Mouse (Mus musculus) E14TG2a.4 (cell line): ENCODE data around the gene Coa7.

ENCODE experiments used
- H3K27me3 ChIP-seq: 2 replicates; pipeline ENCODE4 v1.6.1; 2014; ENCODE audit warnings: low read length, control low read depth; ENCODE audit not compliant: insufficient read depth
- H3K36me3 ChIP-seq: 2 replicates; pipeline ENCODE4 v1.6.1; 2014; ENCODE audit warnings: low read length, control low read depth; ENCODE audit not compliant: insufficient read depth
- H3K4me1 ChIP-seq: replicated peaks from 2 replicates; pipeline ENCODE4 v1.6.1; 2014; ENCODE audit warnings: low read depth, low read length, control low read depth
- H3K4me3 ChIP-seq: replicated peaks from 2 replicates; pipeline ENCODE4 v1.5.1; 2014; ENCODE audit warnings: mild to moderate bottlenecking, low read length
- H3K9me3 ChIP-seq: 2 replicates; pipeline ENCODE4 v1.6.1; 2014; ENCODE audit warnings: low read length, control low read depth
- CTCF ChIP-seq: conservative IDR thresholded peaks from 2 replicates; pipeline ENCODE4 v1.5.1; 2014; ENCODE audit warnings: low read length
- NANOG ChIP-seq: IDR thresholded peaks from 2 replicates; pipeline ENCODE4 v1.6.1; 2014; ENCODE audit warnings: borderline replicate concordance, low read length, mixed read lengths
- POU5F1 ChIP-seq: IDR thresholded peaks from 2 replicates; pipeline ENCODE4 v1.6.1; 2014; ENCODE audit warnings: low read length, borderline replicate concordance

Coa7 gene

DNA sequence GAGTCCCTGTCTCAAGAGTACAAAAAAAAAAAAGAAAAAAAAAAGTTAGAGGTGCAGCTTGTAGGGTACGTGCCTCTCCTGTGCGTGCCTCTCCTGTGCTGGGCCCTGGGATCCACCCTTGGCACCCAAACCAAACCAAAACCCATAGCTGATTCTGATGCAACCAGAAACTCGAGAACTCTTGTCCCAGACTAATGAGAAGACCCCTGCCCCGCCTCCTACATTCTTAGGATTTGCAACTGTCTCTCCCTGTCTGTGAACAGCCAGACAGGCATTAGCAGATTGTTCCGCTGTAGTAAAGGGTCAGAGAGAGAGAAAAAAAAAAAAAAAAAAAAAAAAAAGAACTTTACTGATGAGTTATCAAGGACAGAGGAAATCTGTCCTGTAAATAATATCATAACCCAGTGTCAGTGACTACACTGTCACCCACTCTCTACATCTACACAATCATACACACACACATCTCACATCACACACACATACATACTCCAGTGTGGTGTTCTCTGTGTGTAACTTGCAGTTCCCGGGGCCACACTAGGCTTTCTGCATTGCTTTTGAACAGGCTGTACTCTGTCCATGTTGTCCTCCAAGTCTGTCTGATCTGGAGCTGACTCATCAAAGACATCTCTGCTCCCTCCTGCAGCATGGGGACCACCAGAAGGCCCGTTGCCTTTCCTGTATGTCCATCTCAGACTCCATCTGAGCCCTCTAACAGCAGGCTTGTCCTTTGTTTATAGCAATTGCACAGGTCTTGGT is 35.6 kb downstream of the Coa7 start:
- peak overlapping the region; percentile 60 for H3K4me3 ChIP-seq
- no peaks in the 10 kb centered on the region for H3K36me3 ChIP-seq
- H3K4me1 ChIP-seq = peaks cover 81% of the 10 kb centered on the region
- H3K9me3 ChIP-seq = no peaks in the 10 kb centered on the region
- no peak for TF ChIP-seq CTCF
- TF ChIP-seq POU5F1 = no peak
- TF ChIP-seq NANOG = no peak
- H3K27me3 ChIP-seq = no peaks in the 10 kb centered on the region

DNA sequence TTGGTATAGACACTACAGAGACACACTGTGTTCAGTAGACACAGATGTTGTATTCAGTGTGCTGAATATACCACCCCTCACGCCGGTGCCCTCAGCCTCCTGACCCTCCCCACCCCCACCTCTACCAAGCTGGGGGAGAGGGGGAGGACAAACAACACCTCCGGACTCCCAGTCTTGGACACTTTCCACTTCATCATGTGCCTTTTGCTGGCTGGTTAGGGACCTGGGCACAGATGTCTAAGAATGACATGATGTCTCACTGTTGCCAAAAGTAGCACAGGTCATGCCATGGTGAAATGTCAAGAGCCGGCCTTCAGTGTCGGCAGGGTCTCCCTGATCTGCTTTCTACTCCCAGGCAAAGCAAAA is 36.2 kb downstream of the Coa7 start:
- TF ChIP-seq CTCF (no peak), POU5F1 (no peak), NANOG (no peak)

DNA sequence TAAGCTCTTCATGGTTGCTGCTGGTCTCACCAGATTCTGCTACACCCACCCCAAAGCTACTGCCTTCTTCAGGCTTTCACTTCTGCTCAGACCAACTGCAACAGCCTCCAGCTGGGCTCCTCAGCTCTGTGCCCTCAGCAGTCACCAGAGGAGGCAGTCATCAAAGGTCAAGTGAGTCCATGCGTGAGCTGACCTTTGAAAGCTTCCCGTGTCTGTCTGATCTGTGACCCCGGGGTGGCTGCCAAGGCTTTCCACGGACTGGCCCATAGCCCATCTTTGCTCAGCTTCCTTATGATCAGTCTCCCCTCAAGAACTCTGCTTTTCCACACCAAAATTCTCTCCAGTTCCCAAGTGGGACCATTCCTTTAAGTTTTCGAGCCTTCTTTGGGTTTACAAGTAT is 41.3 kb downstream of the Coa7 start:
- Histone ChIP-seq H3K36me3 (no peaks in the 10 kb centered on the region), H3K4me1 (peaks cover 47% of the 10 kb centered on the region), H3K9me3 (no peaks in the 10 kb centered on the region), H3K27me3 (peaks cover 2% of the 10 kb centered on the region; the same call in 1 of the 2 replicates), H3K4me3 (no peak overlapping the region)
- TF ChIP-seq CTCF (no peak), NANOG (no peak), POU5F1 (no peak)

More for the DNA sequence above, 36.2 kb downstream of the Coa7 start:
- no peaks in the 10 kb centered on the region for H3K36me3 ChIP-seq
- H3K4me3 ChIP-seq = peak overlapping the region; percentile 35; the same call in 1 of the 2 replicates
- H3K9me3 ChIP-seq = no peaks in the 10 kb centered on the region
- H3K4me1 ChIP-seq = peaks cover 79% of the 10 kb centered on the region
- H3K27me3 ChIP-seq = no peaks in the 10 kb centered on the region

DNA sequence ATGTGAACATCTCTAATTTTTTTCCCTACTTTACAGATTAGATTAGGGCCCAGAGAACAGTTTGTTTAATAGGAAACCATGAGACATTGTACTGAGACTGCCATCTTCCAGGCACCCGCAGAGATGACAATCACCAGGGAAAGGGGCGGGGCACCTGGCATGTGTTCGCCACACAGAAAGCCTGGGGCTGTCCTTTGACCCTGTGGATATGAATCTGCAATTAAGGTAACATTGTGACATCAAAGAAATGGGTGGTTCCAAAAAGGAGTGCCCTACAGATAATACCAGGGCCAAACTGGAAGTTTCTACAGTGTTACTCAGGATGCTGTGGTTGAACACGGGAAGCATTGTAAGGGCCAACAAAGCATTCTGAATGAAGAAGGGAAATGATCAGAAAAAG is 42.5 kb downstream of the Coa7 start:
- Histone ChIP-seq H3K27me3 (peaks cover 2% of the 10 kb centered on the region; the same call in 1 of the 2 replicates), H3K9me3 (no peaks in the 10 kb centered on the region), H3K4me1 (peaks cover 38% of the 10 kb centered on the region), H3K4me3 (no peak overlapping the region), H3K36me3 (no peaks in the 10 kb centered on the region)
- TF ChIP-seq POU5F1 (no peak), CTCF (no peak), NANOG (no peak)

DNA sequence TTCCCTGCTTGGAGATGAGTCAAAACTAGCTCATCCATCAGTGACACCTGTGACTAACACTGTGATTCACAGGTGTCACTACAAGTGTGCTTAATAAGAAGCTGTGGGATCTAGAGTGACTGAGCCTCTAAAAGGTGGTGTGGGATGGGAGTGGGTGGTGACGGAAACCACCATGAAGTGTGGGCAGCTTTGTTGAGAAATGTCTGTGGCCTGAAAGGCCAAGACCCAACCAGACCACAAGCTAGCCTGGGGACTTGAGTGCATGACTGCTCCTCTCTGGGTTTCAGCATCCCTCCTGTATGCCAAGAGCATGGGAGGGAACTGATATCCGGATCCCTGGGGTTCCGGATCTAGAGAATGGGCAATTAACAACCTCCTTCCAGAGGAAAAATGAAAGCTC is 43.5 kb downstream of the Coa7 start:
- Histone ChIP-seq H3K4me1 (peaks cover 46% of the 10 kb centered on the region), H3K36me3 (no peaks in the 10 kb centered on the region), H3K9me3 (no peaks in the 10 kb centered on the region), H3K27me3 (peaks cover 2% of the 10 kb centered on the region; the same call in 1 of the 2 replicates), H3K4me3 (no peak overlapping the region)
- TF ChIP-seq POU5F1 = no peak
- no peak for TF ChIP-seq NANOG
- no peak for TF ChIP-seq CTCF

DNA sequence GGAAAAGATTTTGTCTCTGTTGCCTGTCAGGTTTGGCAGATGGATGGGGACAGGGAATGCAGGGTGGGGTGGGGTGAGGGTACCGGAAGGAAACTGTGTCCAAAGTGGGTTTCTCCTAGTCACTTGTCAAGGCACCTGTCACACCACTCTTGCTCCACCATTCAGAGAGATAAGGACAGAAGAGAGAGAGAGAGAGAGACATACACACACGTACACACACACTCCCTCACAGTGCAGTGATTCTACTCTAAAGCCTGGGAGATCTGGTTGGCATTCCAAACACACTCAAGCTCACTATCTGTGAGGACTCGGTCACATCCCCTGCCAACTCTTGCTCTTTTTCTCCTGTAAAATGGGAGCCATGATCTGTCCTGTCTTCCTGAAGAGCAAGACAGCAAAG is 44.2 kb downstream of the Coa7 start:
- Histone ChIP-seq H3K4me1 (peaks cover 46% of the 10 kb centered on the region), H3K27me3 (peaks cover 2% of the 10 kb centered on the region; the same call in 1 of the 2 replicates), H3K36me3 (no peaks in the 10 kb centered on the region), H3K4me3 (no peak overlapping the region), H3K9me3 (no peaks in the 10 kb centered on the region)
- TF ChIP-seq POU5F1 = no peak
- TF ChIP-seq CTCF = no peak
- TF ChIP-seq NANOG = no peak

DNA sequence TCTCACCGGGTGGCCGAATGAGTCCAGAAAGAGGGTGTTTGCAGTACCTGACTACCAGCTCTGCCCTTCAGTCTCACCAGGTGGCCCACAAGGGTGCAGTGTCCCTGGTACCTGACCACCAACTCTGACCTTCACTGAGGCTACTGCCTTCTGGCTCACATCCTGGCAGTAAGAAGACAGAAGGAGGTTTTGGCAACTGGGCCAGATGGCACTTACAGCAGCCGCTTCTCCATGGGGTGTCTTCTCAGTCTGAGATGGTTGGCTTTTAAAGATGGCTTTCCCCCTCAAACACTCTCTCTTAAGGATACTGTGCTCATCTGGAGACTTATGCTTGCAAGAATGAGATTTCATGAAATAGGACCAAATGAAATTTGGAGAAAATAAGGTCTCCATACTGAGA is 51.5 kb downstream of the Coa7 start:
- Histone ChIP-seq H3K27me3 (peaks cover 31% of the 10 kb centered on the region), H3K36me3 (no peaks in the 10 kb centered on the region), H3K4me3 (no peak overlapping the region), H3K9me3 (no peaks in the 10 kb centered on the region), H3K4me1 (peaks cover 52% of the 10 kb centered on the region)
- TF ChIP-seq CTCF = no peak
- no peak for TF ChIP-seq NANOG
- TF ChIP-seq POU5F1 = no peak

DNA sequence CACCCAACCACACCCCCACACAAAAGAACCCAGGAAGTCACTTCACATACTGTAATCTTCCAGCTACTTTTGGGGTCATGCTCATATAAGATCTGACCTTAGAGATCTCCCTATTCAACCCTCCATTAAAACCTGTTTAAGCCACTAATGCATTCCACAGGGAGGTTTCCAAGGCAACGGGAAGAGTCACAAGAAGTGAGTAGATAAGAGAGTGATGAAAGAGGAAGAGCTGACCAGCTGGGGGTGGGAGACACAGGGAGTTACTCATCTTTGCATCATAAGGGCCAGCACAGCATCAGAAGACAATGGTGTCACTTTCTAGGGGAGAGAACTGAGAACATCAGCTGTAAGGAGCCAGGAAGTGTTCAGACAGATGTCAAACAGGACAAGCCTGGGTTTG is 52.2 kb downstream of the Coa7 start:
- TF ChIP-seq CTCF (no peak), NANOG (no peak), POU5F1 (no peak)
- Histone ChIP-seq H3K4me3 (no peak overlapping the region), H3K36me3 (no peaks in the 10 kb centered on the region), H3K27me3 (peaks cover 33% of the 10 kb centered on the region), H3K9me3 (no peaks in the 10 kb centered on the region), H3K4me1 (peaks cover 59% of the 10 kb centered on the region)

DNA sequence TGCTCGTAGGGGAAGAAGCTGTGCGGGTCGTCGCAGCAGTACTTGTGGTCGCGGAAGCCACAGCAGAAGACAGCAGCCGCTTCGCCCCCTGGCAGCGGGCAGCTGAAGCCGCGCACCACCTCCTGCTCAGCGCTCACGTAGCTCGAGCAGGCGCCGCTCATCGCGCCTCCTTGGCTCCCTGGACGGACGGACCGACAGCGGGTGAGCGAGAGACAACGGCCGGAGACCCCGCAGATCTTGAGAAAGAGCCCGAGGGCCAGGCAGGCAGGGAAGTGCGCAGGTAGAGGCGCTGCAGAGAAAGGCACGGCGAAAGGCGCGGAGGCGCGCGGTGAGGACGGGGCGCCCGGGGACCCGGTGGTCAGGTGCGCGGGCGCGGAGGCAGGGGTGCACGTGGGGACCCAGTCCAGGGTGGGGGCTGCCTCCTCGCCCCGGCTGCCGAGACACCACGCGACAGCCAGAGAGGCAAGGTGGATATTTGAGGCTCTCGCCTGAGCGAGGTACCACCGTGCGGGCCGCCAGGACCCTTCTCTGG is 55.3 kb downstream of the Coa7 start, which contains the start of gene Shisal2a:
TSS of gene Shisal2a (minus strand) at position 167 of the 532 bp plus-strand sequence.
- H3K4me3 ChIP-seq = peak within 1 kb of the TSS; percentile 79
- TF ChIP-seq CTCF (no peak), NANOG (no peak), POU5F1 (no peak)
- H3K36me3 ChIP-seq = no peaks in the 10 kb centered on the region
- H3K27me3 ChIP-seq = peaks cover 33% of the 10 kb centered on the region
- peaks cover 81% of the 10 kb centered on the region for H3K4me1 ChIP-seq
- no peaks in the 10 kb centered on the region for H3K9me3 ChIP-seq
